Mouse (Mus musculus): ENCODE results near the gene Sult2b1. TPM values are rescaled to one million over a fixed set of nuclear protein-coding genes. Genes with fewer than 3 reads are reported as not detected.

Sult2b1 gene
- total RNA-seq, 2 experiments from 2014 or later: 11.8 to 12.0 TPM

DNA sequence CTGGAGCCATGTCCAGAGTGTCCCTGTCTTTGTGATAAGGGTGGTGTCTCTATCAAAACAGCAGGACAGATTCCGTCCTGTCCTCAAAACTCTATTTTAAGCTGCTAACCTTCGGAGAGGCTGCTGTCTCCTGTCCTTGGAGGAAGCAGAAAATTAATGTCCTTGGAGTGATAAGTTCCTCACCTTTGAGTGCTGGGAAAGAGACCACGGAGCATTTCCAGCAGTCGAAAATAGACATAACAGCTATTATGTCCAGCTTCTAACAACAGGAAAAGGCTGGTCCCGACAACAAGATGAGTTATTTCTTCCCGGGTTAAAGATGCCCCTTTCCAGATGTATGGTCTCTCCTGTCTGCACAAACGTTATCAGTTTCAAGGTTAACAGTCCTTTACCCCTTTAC, 9.2 kb downstream of the Sult2b1 start:
- no peak for DNase-seq (ENCODE audit: low spot score in 2 of 2)

DNA sequence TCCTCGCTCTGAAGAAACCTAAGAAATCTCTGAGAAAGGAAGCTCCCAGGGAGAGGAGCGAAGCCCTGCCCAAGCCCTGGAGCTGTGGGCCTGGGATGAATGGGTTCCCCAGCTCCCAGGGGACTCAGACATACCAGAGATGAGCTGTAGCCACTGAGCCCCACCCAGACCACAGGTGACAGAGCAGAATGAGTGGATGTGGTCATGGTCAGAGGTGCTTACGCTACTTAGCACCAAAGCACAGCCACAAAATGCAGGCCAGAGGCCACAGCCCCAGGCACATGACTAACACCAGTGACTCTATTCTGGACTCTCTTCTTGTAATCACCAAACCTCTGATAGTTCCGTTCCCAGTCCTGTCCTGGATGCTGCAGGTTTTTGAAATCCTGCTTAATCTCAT, 13.4 kb downstream of the Sult2b1 start:
- no peak for DNase-seq (ENCODE audit: low spot score in 2 of 2)

DNA sequence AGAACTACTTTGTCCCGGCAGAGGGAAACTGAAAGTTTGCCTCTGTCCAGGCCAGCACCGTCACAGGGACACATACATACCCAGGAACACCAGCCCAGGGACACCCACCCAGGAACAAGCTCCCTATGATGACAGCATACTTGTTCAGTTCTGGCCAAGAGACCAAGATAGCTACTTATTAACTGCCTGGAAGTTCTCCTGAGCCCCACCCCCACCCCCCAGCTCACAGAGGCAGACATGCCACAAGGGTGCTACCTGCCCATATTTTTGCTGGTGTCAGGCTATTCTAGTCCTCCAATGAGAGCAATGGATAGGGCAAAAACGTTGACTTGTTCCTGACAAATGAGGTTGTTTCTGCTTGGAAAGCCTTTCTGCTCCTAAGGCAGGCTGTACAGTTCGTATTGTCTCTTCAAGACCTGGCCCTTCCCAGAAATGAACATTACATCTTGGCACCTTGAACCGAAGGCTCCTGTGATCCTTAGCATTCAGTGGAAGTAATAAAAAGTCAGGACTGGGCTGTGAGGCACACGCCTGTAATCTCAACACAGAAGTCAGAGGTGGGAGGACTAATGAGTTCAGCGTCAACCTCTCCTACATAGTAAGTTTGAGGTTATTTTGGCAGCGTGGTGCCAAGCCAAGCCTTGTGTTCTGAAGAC, 13.9 kb downstream of the Sult2b1 start:
- no peak for DNase-seq (ENCODE audit: low spot score in 2 of 2)

DNA sequence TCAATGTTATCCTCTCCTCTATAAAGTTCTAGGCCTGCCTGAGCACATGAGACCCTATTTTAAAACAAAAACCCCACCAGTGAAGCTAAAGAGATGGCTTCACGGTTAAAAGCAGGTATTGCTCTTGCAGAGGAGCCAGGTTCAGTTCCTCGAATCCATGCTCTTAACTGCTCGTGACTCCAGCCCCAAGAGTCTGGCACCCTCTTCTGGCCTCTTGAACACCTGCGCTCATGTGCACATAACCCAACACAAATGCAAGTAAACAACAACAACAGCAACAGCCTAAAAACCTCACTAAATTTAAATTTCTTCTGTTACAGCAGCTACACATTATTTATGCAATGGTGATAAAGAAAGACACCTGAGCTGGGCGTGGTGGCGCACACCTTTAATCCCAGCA, 17.0 kb downstream of the Sult2b1 start:
- no peak for DNase-seq (ENCODE audit: low spot score in 2 of 2)

DNA sequence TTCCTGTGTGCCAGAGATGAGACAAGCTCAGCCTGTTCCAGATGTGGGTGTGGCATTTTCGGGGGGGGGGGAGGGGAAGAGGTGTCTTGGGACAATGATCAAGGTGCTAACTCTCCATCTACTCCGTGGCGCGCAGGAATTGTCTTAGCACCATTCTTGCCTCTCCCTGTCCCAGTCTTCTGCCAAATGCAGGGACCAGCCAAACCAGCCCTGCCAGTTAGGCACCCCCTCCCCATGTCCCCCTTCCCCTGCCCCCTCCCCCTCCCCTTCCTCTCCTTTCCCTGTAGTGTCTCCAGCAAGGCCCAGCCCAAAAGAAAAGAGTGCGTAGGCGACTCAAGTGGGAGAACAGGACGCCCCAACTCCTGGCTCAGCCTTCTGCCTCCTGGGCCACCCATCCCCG, 17.7 kb downstream of the Sult2b1 start:
- DNase-seq (ENCODE audit: low spot score in 2 of 2): no peak

DNA sequence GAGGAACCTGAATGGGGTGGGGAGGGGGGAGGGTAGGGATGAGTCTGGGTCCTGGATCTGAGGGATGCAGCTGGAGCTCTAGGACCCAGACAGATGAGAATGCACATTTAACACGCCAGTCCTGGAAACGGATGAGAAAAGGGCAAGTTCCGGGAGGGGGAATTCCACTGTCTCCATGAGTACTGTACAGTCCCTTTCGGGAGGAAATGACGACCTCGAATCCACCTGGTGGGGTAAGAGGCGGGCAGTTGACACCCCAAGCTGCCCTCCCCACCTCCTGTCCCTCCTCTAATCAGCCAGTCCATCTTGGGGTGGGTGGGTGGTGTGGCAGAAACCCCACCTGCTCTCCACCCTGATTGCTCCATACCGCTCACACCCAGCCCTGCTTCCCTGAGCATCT, 18.5 kb downstream of the Sult2b1 start:
- no peak for DNase-seq (ENCODE audit: low spot score in 2 of 2)

DNA sequence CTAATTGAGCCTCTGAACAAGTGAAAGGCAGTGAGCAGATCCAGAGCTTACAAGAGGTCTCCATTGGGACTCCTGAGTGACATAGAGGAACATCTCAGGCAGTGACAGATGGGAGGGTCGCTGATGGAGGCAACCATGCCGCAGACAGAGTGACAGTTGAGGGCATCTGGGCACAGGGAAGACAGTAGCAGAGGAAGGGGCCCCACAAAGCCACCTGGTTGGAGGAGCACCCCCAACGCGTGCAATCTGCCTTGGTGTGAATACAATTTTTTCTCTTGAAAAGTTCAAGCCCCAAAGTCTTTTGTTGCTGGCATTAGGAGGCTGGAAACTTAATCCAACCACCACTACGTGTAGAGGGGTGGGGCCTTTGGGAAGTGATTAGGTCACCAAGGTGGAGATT, 24.3 kb downstream of the Sult2b1 start:
- no peak for DNase-seq (ENCODE audit: low spot score in 2 of 2)

DNA sequence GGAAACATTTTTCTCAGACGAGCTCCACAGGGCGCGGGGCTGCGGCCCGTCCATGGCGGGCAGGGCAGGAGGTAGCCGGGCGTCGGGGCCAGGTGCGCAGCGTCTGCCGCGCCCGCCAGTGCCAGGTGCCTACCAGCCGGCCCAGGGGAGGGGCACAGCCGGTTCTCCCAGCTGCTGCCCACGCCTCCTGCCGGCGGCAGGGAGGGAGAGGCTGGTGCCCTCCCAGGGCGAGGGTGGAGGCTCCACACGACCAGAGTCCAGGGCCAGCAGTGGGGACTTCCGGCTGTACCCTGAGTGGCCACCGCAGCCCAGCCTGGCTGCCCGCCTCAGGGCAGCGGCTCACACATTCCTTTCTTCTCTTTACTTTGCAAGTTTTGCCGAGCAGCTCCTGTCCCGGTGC, 25.1 kb downstream of the Sult2b1 start:
- no peak for DNase-seq (ENCODE audit: low spot score in 2 of 2)

DNA sequence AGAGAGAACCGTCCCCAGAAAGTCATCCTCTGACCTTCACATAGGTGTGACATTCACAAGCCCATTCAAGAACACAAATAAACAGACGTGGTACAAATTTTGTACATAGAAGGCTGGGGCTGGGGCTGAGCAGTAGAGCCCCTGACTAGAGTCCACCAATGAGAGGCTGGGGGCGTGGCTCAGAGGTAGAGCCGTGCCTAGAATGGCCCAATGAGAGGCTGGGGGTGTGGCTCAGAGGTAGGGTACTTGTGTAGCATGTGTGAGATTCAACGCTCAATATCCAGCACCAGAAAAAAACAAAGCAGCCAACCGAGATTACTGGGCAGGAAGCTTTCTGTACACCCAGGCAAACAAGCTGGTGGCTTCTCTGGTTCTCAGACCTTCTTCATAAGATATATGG, 28.8 kb downstream of the Sult2b1 start:
- DNase-seq (ENCODE audit: low spot score in 2 of 2): no peak

DNA sequence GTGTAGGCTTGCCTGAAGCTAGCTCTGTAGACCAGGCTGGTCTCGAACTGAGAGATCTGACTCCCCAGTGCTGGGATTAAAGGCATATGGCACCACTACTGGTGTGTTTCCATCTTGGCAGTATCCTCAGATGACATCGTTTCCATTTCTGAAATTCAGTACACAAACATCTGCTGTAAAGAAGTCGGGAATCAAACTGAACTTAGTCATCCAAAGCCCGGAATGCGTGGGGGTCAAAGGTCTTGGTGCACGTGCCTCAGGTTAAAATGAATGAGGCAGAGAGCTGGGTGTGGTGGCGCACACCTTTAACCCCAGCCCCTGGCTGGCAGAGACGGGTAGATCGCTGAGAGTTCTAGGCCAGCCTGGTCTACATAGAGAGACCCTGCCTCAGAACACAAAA, 34.3 kb downstream of the Sult2b1 start:
- no peak for DNase-seq (ENCODE audit: low spot score in 2 of 2)

DNA sequence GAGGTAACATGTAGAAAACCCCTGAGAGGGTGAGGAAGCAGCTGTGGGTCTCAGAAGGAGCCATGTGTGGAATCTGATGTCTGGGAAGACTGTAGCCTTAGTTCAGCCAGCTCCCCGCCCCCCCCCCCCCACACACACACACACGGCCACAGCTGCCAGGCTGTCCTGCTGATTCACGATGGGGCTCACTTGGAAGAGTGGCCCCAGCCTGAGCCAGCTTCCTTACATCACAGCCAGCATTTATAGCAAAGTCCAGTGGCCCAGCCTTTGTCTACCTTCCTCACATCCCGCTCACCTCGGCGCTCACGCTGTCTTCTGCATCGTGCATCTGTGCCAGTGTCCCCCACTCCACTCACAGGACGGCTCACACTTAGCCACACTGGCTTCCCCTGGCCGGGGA, 35.1 kb downstream of the Sult2b1 start:
- DNase-seq (ENCODE audit: low spot score in 2 of 2): no peak

DNA sequence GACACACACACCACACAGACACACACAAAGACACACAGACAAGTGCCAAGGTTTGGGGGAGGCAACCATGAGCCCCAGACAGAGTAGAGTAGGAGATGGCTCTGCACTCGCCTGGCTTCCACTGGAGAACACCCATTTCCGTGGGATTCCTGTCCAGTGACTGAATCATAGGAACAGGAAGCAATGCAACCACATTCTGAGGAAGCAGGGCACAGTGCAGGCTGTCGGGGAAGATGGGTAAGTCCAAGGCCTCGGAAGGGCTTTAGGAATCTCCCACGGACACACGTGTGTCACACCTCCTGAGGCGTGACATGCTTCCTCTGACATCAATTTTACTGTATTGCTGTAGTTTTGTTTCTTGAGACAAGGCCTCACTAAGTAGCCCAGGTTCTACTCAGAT, 36.4 kb downstream of the Sult2b1 start:
- DNase-seq (ENCODE audit: low spot score in 2 of 2): no peak

DNA sequence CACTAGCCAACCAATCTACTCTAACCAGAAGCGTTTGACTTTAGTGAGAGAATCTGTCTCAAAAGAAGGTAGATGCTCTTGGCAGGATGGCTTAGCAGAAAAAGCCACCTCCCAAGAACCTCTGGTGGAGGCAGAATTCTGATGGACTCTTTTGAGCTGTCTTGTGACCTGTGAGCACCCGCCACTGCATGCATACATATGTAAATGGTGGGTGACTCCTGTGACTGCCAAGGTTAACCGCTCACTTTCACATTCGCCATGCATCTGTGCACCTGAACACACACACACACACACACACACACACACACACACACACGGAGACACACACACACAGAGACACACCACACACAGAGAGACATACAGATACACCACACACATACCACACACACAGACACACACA, 37.0 kb downstream of the Sult2b1 start:
- DNase-seq (ENCODE audit: low spot score in 2 of 2): no peak

DNA sequence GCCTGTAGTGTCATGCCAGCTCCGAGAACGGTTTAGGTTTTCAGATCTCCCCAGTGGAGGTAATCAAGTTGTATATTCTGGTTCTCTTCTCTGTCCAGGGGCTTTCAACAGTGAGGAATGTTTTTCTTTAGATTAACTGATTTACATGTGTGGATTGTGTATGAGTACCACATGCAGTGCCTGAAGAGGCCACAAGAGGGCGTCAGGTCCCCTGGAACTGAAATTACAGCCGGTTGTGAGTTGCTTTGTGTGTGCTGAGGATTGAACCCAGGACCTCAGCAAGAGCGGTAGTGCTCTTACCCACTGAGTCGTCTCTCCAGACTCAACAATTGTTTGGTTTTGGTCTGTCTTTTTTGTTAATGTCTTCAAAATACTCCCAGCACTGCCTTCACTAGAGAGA, 38.0 kb downstream of the Sult2b1 start:
- no peak for DNase-seq (ENCODE audit: low spot score in 2 of 2)

DNA sequence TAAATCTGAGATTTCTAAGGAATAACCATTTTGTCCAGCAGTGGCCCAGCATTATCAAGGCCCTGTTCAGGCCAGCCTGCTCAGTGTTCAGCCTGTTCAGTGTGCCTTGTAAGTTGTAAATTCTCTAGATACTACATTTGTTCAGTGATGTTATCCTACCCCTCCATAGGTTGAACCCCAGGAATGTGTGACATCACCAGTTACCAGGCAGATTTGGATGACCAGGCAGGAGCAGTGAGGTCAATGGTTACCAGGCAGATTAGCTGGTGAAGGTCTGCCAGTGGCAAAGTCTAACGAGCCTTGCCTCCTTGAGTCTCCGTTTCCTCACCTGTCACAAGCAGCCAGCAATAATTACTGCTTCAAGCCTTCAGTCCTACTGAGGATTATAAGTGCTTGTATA, 40.1 kb downstream of the Sult2b1 start:
- peak; percentile 64 to 69 for DNase-seq (ENCODE audit: low spot score in 2 of 2)

DNA sequence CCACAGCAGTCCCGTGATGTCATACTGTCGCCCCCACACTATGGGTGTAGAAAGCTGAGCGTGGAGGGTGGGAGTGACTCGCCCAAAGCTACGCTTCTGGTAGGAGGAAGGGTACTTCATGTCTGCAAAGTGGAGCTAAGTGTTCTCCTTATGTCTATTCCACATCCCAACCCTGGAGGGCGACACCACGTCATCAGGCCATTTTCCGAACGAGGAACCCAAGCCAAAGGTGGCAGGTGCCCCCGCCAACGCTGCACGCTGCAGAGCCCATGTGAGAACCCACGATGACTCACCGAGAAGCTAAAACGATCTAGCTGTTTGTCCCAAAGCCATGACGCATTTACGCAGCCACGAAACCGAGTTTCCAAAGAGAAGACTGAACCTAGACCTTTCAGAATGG, 42.1 kb downstream of the Sult2b1 start:
- peak; percentile 73 to 75 for DNase-seq (ENCODE audit: low spot score in 2 of 2)

DNA sequence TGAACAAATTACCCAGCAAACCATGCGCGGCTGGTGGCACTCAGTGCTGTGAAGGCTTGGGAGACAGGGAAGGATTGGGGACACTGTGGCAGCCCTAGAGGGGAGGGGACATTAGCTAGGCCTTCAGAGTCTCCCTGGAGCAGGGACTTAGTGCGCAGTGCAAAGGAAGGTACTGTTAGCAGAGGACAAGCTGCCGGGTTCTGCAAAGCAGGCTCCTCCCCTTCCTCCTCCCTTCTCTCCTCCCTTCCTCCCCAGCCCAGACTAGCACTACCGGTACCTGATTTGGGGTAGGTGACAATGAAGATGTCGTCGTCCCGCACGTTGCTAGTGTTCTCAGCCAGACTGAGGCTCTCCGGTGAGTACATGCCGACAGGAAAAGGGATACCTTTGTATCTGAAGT, 42.7 kb downstream of the Sult2b1 start:
- no peak for DNase-seq (ENCODE audit: low spot score in 2 of 2)

DNA sequence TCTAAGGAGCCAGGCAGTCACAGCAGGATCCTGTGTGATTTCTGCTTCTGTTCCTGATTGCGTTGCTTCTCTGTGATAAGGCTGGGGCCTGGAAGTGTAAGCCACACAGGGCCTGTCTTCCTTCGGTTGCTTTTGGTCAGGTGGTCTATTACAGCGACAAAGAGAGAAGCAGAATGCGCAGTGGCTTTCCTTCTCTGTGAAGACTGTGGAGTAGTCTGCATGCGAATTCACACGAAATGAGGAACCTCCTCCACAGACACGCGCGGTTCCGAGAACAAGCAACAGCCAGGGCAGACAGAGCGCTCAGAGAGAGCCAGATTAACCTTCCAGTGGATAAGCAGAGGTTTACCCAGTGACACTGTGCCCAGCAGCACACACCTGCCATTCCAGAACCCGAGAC, 43.2 kb downstream of the Sult2b1 start:
- DNase-seq (ENCODE audit: low spot score in 2 of 2): no peak

DNA sequence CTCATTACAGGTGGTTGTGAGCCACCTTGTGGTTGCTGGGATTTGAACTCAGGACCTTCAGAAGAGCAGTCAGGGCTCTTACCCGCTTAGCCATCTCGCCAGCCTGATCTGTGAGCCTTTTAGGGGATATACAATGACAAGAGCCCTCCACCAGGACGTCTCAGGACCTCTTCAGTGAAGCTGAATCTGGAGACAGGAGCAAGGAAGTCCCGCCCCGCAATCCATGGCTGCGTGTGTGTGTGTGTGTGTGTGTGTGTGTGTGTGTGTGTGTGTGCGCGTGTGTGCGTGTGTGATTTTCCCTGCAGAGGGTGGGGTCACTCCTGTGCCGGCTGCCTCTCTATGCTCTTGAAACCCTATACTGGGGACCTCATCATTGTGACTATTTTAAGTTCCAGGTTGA, 44.6 kb downstream of the Sult2b1 start:
- no peak for DNase-seq (ENCODE audit: low spot score in 2 of 2)

DNA sequence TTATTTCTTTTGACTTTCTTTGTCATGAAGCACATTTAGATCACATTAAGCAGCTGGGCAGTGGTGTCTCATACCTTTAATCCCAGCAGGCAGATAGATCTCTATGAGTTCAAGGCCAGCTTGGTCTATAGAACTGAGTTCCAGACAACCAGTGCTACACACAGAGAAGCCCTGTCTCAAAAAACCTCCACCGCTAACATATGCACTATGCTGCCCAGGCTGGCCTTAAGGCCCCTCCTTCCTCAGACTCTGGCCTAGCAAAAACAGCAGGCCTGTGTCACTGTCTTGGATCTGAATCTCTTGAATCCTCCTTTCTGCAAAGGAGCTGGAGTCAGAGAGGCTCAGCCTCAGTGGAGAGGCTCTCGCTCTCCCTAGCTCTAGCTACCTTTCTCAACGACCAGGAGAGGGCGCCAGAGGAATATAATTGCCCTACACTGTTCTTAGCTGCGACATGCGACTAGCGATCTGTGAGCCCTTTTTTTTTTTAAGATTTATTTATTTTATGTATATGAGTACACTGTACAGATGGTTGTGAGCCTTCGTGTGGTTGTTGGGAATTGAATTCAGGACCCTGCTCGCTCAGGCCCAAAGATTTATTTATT, 45.2 kb downstream of the Sult2b1 start:
- DNase-seq (ENCODE audit: low spot score in 2 of 2): peak; percentile 89

DNA sequence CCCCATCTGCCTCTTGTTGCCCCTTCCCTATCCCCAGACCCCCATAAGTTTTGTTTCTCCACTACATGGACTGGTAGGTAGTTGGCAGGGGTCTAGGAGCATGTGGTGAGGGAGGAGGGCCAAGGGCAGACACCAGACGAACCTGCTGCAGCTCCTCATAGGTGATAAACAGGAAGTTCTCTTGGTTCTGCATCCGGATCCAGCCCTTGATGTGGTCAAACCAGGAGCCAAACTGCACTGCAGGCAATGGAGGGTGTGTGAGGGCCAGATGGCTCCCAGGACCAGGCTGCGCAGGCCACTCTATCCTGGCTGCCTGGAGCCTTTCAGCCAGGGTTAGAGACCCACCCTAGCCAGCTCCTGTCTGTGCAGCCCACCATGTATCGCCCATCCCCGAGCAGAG, 51.0 kb downstream of the Sult2b1 start:
- no peak for DNase-seq (ENCODE audit: low spot score in 2 of 2)

DNA sequence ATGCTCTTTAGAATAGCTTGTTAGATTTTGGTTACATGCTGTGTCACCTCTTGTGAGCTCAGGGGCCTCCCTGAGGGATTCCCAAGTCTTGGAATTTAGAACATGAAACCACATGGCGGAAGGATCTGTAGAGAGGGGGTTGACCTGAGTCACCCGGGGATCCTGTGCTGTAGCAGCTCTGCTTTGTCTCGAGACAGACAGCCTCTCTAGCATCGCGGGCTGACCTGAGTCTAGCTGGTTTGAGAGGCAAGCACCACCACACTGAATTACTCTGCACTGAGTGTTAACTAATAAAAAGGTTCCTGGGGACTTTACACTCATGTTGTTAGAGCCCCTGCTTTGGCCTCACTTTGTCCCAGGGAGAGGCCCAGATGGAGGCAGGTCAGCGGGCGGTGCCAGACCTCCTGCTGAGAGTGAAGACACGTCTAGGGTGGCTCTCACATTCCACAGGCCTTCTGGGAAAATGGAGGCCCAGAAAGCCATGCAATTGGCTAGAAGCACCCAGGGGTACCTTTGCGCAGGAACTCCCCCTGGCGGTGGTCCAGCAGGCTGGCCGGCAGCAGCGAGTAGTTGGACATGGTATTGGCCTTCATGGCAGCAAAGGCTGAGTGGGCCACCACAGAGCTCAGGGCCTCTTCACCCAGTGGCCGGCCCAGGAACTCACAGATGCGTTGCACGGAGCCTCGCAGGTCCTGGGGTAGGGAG, 53.6 kb downstream of the Sult2b1 start:
- DNase-seq (ENCODE audit: low spot score in 2 of 2): no peak

DNA sequence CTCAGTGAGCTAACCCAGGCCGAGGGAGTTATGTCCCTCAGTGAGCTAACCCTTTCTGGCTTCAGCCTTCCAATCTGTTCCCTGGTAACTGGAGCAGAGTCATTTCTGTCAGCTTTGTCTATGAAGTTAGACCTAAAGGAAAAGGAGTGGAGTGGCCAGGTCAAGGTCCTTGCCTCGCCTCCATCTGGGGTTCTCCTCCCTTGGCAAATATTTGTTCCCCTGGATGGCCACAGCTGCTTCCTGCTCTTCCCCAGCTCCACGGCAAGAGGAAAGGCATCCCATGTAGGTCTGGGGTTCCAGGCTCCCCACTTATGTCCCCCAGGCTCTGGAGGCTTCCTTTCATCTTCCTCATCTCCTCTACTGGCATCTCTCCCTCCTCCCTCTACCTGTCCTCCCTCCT, 56.8 kb downstream of the Sult2b1 start:
- DNase-seq (ENCODE audit: low spot score in 2 of 2): no peak
